Mouse (Mus musculus) bone marrow, adult 2 months (tissue): ENCODE measurements around the gene Cmtm7. TPM values are rescaled to one million over a fixed set of nuclear protein-coding genes. Genes with fewer than 3 reads are reported as not detected.

Source experiments
- H3K27ac ChIP-seq: fragments of 200-500 bp; 2 replicates; pipeline ENCODE4 v1.5.1; 2012; ENCODE audit warnings: low read depth, mild to moderate bottlenecking, control low read depth, inconsistent platforms, low read length; ENCODE audit not compliant: control insufficient read depth, poor library complexity, insufficient read depth
- H3K4me1 ChIP-seq: fragments of 200-500 bp; 2 replicates; pipeline ENCODE4 v1.6.1; 2011; ENCODE audit warnings: low read length; ENCODE audit not compliant: control insufficient read depth, insufficient read depth
- H3K4me3 ChIP-seq: fragments of 200-500 bp; replicated peaks from 2 replicates; pipeline ENCODE3; 2011; ENCODE audit warnings: mild to moderate bottlenecking, low read depth, low read length, control low read depth; ENCODE audit not compliant: control insufficient read depth
- CTCF ChIP-seq: fragments of 200-500 bp; IDR thresholded peaks from 2 replicates; pipeline ENCODE4 v1.5.1; 2011; ENCODE audit warnings: low read length, control low read depth; ENCODE audit not compliant: control insufficient read depth, insufficient read depth
- POLR2A ChIP-seq: fragments of 200-500 bp; IDR thresholded peaks from 2 replicates; pipeline ENCODE4 v1.6.1; 2011; ENCODE audit warnings: low read depth, mild to moderate bottlenecking, control low read depth, low read length, borderline replicate concordance; ENCODE audit not compliant: control insufficient read depth
- WGBS: fragments of 180-500 bp; shearing (Covaris S2); methylation state at CpG from one replicate; pipeline ENCODE4 v1.1.7; 2018; 5-methylcytosine and 5-hydroxymethylcytosine counted together
- polyA plus RNA-seq: library from polyadenylated mRNA; stranded (reverse); fragments of >200 nt; gene quantifications from 2 replicates; pipeline ENCODE4 v1.2.4, GENCODE M21; 2011; ENCODE audit warnings: low replicate concordance; ENCODE audit not compliant: missing spikeins, insufficient read depth, insufficient read length

Gene Cmtm7
- polyA plus RNA-seq, 1 experiment: 300 TPM

- 61% methylated on average over 7 of the region's 7 CpGs for WGBS
- H3K4me1 ChIP-seq: no peaks in the 10 kb centered on the region; the same call in 1 of the 2 replicates
- no peak overlapping the region for H3K4me3 ChIP-seq
- TF ChIP-seq POLR2A: no peak
- no peak for TF ChIP-seq CTCF
- H3K27ac ChIP-seq: no peak overlapping the region
Measured at GRCm38 (mm10) chr9:114817012-114817411, 35.4 kb upstream of the Cmtm7 start.

GRCm38 (mm10) chr9:114816121-114816520 is 34.5 kb upstream of the Cmtm7 start:
- Histone ChIP-seq H3K27ac (no peak overlapping the region), H3K4me3 (no peak overlapping the region), H3K4me1 (peaks cover 1% of the 10 kb centered on the region; the same call in 1 of the 2 replicates)
- WGBS: 89% methylated on average over 7 of the region's 7 CpGs
- TF ChIP-seq CTCF (no peak), POLR2A (no peak)

- Histone ChIP-seq H3K4me3 (no peak overlapping the region), H3K27ac (no peak overlapping the region), H3K4me1 (peaks cover 1% of the 10 kb centered on the region; the same call in 1 of the 2 replicates)
- WGBS: 23% methylated on average over 4 of the region's 4 CpGs
- TF ChIP-seq CTCF (peak; percentile 65), POLR2A (no peak)
Measured at GRCm38 (mm10) chr9:114815315-114815714, 33.7 kb upstream of the Cmtm7 start.

- H3K4me1 ChIP-seq: peaks cover 1% of the 10 kb centered on the region; the same call in 1 of the 2 replicates
- no peak overlapping the region for H3K27ac ChIP-seq
- TF ChIP-seq POLR2A (no peak), CTCF (no peak)
- 51% methylated on average over 4 of the region's 4 CpGs for WGBS
- no peak overlapping the region for H3K4me3 ChIP-seq
Measured at GRCm38 (mm10) chr9:114812001-114812400, 30.3 kb upstream of the Cmtm7 start.

- Histone ChIP-seq H3K4me3 (no peak overlapping the region), H3K4me1 (peaks cover 1% of the 10 kb centered on the region; the same call in 1 of the 2 replicates), H3K27ac (no peak overlapping the region)
- TF ChIP-seq POLR2A (no peak), CTCF (no peak)
- 68% methylated on average over 11 of the region's 11 CpGs for WGBS
Measured at GRCm38 (mm10) chr9:114810837-114811236, 29.2 kb upstream of the Cmtm7 start.

- no peak overlapping the region for H3K4me3 ChIP-seq
- no peak for TF ChIP-seq CTCF
- TF ChIP-seq POLR2A: no peak
- no peak overlapping the region for H3K27ac ChIP-seq
- peaks cover 1% of the 10 kb centered on the region; the same call in 1 of the 2 replicates for H3K4me1 ChIP-seq
- WGBS: 84% methylated on average over 5 of the region's 5 CpGs
Measured at GRCm38 (mm10) chr9:114808671-114809070, 27.0 kb upstream of the Cmtm7 start.

GRCm38 (mm10) chr9:114807261-114807660 is 25.6 kb upstream of the Cmtm7 start:
- Histone ChIP-seq H3K4me1 (peaks cover 1% of the 10 kb centered on the region; the same call in 1 of the 2 replicates), H3K4me3 (no peak overlapping the region), H3K27ac (no peak overlapping the region)
- WGBS: 23% methylated on average over 8 of the region's 8 CpGs
- TF ChIP-seq POLR2A: no peak

GRCm38 (mm10) chr9:114805151-114805671 is 23.6 kb upstream of the Cmtm7 start:
- WGBS: 87% methylated on average over 19 of the region's 19 CpGs

GRCm38 (mm10) chr9:114802191-114802590 is 20.5 kb upstream of the Cmtm7 start:
- Histone ChIP-seq H3K4me3 (no peak overlapping the region), H3K4me1 (no peaks in the 10 kb centered on the region), H3K27ac (no peak overlapping the region)
- no peak for TF ChIP-seq POLR2A
- no peak for TF ChIP-seq CTCF
- 71% methylated on average over 1 of the region's 1 CpGs for WGBS

More at GRCm38 (mm10) chr9:114805151-114805671, 23.6 kb upstream of the Cmtm7 start:
- H3K27ac ChIP-seq: no peak overlapping the region
- no peaks in the 10 kb centered on the region for H3K4me1 ChIP-seq
- H3K4me3 ChIP-seq: no peak overlapping the region
- TF ChIP-seq POLR2A (no peak), CTCF (no peak)
